Mouse (Mus musculus) T-helper 17 cell (primary cell): ENCODE measurements around the gene Plxna4.

Experiments
- in situ Hi-C, 2 experiments: fragments of 300-600 bp; cut with MboI, MseI; formaldehyde crosslinking; loops; 1 replicate in 1 of 2; 2 replicates in 1 of 2; pipeline ENCODE4 v1.15.1; 2025; ENCODE audit warnings: high pct_unique_total_duplicates in 2 of 2

The Plxna4 gene

DNA sequence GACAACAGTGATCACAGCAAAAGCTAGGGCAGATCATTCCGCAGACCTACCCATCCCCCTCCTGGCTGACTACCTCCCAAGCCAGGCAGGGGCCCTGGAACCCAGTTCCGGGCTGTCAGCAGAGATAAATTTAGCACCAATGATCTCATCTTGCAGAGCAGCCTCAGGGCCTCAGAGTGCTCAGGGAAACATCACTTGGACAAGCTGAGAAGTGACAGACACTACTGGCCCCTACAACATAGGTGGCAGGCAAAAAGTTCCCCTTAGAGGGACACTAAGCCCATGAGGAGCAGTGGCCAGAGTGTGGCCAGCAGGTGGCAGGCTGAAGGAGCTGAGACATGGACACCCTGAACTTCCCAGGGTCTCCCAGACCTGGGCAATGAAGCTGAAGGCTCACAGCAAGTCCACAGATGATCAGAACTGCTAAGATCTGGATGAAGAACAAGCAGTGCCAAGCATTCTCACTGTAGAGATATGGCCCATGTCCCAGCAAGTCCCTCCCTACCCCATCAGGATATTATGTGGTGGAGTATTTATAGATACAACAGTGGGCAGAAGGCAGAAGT, 108.7 kb downstream of the Plxna4 start:
- in situ Hi-C loops: no loop called here

DNA sequence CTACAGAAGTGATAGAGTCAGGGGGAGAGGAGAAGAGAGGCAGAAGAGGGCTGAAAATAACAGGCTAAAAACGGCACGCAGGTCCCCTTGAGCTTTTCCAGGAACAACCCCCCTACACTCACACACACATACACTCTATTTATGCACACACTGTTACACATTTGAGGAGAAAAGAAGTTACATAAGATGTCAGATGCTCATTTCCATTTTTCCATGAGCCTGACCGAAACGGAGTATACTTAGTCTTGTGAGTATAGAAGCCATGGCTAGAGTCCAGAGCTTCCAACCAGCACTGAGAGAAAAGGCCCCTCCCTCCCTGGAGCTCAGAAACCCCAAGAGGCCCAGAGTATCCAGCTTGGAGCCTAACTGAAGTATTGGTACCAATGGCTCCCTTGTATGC, 112.0 kb downstream of the Plxna4 start:
- in situ Hi-C loops: no loop called here

DNA sequence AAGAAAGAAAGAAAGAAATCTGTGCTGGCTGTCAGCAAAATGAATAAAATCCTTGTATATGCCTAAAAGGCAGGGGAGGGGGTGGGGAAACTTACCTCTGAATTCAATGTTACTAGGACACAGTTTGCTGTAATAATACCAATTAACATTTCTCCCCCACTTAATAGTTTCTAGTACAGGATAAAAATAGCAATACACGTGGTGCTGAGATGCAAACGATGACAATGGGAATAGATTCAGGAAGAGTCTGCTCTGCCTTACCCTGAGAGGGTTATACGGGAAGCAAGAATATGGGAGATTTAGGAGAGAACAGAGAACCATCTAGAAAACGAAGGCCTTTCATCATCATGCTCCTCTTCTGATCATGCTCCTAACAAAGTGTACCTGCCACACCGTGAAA, 115.9 kb downstream of the Plxna4 start:
- in situ Hi-C loops: no loop called here

DNA sequence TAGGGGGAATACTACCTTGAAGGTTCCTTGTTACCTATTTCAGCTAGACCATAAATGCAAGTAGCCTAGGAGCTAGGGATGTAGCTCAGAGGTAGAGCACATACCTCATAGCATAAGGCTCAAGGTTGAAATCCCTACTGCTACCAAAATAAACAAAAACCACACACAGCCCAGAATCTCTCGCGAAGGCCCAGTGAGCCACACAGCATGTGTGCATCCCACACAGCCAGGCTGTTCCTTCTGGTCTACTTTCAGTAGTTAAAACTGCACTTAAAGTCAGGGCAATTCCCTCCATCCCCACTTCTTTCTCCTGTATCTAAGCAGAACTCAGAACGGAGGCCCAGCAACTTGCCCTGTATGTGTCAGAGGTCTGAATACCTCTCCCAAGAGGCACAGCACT, 116.4 kb downstream of the Plxna4 start:
- in situ Hi-C loops: no loop called here

DNA sequence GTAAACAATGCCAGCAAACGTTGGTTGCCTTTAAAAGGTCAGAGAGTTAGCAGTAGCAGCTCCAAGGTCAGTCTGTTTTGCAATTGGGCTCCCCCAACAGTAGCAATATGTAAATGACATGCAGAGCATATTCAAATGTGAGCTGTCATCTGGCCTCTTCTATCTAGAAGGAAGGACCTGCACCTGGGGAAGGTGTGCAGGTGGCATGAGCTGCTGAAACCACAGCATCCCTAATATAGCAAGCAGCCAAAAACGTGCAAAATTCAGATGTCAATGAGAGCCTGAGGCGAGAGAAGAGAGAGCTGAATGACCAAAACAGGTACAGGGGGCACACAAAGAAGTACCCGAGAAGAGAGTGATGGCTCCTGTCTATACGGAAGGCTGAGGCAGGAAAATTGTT, 118.8 kb downstream of the Plxna4 start:
- in situ Hi-C loops: no loop called here

DNA sequence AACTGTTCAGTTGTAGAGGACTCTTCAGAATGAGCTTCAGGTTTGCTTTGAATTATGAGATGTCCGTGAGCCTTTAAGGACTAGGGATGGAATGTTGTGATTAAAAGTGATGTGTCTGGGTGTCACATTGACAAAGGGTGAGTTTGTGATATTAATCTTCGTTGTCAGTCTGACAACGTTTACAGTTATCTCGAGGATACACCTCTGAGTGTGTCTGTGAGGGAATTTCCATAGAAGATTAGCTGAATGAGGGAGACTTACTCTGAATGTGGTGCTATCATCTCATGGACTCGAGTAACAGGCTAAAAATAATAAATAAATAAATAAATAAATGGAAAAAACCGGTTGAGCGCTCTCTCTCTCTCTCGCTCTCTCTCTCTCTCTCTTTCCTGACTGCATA, 122.9 kb downstream of the Plxna4 start:
- in situ Hi-C loops: no loop called here

DNA sequence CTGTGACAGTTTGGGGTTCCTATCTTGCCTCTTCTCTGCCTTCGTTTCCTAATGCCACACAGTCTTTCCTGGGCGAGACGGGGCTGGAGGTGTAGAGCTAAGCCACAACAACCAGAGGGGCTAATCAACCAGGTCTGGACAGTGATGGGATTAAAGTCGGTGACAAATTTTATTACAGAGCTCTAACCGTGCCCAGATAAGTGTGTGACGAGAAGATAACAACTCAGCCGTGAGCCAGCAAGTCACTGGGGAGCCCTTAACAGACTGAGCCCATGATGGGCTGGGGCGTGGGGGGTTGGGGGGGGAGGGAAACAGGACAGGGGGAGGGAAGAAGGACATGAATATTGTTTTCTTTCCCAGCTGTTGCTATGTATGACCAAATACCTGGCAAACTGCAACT, 123.4 kb downstream of the Plxna4 start:
- in situ Hi-C loops: no loop called here

DNA sequence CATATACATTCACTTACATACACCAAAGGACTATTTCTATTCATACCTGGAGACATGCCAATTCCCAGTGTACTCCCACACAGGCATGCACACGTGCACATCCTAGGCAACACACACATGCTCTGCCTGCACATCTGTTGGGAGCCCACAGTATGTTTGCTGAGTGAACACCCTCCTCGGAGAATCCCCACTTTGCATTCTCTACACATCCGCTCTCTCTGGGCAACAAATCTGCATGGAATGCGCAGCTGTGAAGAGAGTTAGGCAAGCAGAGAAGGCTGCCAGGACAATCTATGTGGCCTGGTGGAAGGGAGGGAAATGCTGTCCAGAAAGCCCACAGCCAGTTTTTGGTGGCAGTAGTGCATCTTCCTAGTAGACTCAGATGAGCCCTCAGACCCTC, 123.9 kb downstream of the Plxna4 start:
- in situ Hi-C loops: no loop called here

DNA sequence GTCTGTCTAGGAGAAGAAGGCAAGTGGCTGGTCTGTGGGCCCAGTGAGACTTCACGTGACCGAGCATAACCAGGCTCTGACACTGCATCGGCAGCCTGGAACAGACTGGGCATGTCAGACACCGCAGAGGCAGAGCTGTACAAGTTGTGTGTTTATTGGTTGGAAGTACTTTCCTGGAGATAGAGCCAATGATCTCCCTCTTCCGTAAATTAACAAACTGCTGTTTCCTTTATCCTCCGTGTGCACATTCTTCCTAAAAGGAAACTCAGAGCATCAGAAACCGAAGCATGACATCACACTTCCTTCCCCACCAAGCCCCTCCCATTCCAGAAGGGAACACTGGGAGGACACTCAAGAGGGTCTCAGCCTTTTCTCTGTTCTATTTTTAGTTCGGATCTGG, 127.6 kb downstream of the Plxna4 start:
- in situ Hi-C loops: no loop called here

DNA sequence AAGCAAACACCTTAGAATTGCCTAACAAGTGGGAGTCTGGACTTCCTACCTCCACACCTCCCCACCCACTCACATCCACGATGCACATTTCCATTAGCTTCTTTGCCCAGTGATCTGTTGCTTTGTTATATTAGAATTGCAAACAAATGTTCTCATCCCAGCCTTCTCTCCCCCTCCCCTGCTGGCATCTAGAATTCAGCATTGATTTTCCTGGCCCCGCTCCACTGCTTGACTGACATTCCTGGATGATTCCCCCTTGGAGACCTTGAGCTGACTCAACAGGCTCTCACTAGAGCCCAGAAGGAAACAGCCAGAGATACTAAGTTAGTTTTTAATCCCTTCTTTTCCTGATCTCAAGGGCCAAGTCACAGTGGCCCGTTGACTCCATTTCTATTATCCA, 131.4 kb downstream of the Plxna4 start:
- in situ Hi-C loops: no loop called here

DNA sequence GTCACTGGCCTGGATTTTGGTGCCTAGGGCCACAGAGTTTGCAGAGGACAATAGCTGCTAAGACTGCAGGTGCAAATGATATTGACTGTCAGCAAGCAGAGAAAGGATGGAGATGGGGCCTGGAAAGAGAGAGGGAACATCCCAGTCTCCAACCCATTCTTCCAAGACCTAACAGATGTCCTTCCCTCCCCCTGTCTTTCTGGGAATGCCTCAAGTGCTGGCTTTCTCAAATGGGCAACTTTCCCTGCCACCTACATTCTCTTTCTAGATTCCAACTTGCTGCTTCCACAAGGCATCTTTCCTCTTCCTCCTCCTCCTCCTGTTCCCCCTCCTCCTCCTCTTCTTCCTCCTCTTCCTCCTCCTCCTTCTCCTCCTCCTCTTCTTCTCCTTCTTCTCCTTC, 136.1 kb downstream of the Plxna4 start:
- in situ Hi-C loops: no loop called here

DNA sequence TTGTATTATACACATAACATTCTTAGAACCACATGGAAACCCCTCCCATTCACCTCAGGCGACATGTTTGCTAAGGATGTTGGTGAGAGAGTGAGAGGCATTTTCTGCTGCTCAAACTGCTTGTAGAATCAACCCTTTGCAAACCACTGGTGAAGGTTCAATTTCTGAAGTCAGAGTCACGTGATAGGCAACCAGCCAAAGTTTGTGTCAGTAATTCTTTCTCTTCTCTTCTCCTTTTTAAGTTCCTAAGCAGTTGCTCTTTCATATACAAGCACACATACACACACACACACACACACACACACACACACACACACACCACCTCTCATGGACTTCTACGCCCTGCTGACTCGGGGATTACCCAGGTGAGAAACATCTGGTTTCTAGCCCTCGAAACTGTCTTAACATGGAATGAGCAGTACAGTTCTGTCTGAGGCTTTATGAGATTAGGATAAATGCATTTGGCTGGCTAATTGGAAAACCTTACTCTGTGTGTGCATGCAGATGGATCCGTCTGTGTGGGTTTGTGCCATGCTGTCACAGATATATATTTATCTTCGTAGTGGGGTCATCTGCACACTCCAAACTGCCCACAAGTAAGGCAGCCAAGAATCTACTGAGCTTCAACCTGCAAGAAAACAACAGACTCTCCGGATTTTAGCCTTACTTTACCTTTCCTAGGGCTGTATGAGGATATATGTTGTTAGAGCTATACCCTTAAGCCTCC, 138.6 kb downstream of the Plxna4 start:
- in situ Hi-C loops: no loop called here

DNA sequence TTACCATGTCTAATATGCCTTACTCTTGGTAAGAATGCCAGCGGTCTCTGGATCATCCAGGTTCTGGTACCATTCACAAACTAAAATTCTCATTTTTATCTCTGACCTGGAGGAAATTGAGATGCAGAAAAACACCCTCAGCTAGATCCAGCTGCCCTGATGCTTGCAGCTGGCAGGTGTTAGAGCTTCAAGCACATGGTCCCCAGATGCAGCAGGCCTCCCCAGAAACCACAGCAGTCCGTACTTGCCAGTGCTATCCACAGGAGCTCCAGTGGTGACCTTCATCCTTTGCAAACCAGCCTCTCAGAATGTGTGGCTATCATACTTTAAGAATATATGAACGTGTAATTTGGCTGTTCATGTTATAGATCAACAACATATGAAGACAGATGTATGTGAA, 139.2 kb downstream of the Plxna4 start:
- in situ Hi-C loops: no loop called here

DNA sequence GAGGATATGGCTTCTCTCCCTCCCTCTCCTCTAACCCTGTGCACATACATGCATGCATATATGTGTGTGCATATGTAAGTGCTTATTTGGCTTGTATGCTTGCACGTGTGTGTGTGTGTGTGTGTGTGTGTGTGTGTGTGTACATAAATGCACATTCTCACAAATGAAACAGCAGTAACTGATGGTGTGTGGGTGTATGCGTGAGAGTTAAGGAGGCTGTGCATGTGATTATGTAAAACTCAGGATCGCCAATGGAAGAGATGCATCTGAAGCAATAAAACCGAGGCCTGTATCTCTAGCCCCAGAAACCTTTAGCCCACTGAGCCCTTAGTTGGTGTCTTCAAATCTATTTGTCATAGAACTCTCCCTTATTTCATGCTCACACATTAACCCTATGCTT, 141.7 kb downstream of the Plxna4 start:
- in situ Hi-C loops: no loop called here

DNA sequence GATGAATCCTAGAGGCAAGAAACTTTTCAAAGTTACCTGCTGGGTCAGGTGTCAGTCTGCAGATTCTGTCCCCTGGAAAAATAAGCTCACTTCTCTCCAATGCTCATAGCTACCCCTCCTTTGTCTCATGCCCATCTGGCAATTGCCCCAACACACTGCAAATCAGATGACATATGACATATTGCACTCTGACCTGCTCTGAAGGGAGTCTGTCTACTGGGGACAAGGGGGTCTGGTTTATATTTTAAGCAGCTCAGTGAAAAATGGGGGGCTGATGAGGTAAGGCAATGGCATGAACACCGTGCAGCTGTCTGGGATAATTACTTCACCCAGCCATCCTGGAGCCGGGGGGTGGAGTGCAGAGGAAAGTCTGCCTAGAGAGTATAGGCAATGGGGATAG, 142.7 kb downstream of the Plxna4 start:
- in situ Hi-C loops: no loop called here

DNA sequence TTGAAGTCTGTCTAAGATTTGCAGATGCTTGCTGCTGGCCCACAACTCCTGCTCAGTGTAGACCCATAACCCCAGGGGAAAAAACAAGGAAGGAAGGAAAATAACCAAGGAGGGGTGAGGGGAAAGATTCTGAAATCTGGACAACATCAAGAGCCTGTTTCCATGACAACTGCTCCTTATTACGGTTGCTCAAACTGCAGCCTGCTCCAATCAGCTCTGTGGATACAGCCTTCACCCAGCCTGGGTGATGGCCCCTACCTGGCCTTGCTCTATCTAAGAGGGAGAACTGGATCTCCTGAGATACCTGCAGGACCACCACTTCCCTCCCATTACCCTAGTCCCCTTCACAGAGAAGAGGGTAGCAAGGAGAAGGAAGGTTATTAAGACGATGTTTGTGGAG, 143.6 kb downstream of the Plxna4 start:
- in situ Hi-C loops: no loop called here

DNA sequence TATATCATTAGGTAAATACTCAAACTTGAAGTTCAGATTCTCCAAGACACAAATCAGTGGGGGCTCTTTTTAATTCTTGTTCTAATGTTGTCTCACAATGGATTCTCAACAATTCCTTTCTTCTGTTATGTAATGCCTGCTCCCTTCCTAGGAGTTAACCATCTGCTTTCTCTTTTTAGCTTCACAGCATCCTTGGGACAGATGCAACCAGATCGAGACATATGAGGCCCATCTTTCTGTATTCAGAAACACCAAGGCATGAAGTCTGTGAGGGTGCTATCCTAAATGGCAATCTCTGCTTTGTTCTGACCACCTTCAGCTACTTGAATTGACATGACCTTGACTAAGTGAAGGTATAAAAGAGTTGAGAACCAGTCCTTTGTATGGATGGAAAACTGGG, 144.3 kb downstream of the Plxna4 start:
- in situ Hi-C loops: no loop called here

DNA sequence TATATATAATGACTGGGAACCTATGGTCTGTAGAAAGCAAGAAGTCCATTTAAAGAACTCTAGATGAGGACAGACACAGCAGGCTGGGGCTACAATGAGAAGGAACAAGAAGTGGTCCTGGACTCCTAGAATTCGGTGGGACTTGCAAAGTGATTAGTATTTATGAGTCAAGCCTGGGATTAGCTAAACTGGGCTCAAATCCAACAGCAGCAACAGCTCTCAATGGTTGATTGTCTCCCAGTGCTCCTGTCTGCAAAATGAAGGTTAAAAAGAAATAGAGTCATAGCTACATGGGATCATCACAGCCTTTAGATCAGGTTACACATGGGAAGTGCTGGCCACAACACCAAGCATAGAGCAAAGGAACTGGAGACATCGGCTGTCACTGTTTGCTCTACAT, 148.6 kb downstream of the Plxna4 start:
- in situ Hi-C loops: no loop called here

DNA sequence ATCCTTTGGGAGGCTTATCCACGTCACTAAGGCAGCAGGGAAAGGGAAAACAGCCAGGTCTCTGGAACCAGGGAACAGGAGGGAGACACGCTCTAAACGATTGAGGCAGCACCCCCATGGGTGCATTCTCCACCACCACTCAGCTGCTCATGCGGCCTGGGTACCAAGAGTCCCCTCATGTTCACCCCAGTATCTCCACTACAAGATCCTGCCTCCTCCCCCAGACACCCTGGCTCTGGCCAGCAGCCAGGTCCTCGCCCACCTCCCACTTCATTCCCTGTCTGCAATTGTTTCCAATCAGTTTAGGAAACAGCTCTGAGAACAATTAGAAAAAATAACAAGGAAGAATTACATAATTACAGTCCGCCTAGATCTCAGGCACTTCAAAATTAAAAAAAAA, 150.8 kb downstream of the Plxna4 start:
- in situ Hi-C loops: no loop called here

DNA sequence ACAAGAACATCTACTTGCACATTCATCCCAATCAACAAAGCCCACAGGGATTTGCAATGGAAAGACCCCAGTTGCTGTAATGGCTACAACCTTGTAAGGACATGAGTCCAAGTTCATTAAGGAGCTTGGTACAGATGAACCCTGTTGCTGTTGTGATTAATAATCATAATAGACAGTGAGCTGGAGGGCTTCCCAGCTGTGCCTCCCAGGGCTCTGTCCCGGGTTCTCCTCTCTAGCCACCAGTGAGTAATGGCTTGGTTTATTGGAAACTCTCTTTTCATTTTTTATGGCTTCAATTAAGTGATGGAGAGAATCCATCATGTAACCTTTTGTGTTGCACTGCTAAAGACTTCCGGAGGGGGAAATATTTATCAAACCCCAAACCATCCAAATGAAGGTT, 164.9 kb downstream of the Plxna4 start:
- in situ Hi-C loops: no loop called here

DNA sequence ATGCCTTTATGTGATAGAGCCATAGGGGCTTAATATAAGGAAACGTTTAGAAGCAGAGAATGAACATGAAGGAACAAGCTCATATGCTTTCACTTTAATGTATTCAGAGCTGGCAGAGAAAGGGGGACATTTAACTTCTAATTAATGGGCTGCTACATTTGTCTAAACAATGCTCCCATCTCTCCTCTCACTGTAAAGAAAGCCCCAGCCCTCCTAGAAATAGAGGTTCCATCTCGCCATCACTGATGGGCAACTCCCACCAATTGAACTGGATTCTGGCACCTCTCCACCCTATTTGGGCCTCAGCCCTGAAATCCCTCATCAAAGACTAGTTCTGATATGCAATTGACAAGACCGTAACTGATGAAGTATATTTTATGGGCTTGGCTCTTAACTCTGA, 167.4 kb downstream of the Plxna4 start:
- in situ Hi-C loops: no loop called here

DNA sequence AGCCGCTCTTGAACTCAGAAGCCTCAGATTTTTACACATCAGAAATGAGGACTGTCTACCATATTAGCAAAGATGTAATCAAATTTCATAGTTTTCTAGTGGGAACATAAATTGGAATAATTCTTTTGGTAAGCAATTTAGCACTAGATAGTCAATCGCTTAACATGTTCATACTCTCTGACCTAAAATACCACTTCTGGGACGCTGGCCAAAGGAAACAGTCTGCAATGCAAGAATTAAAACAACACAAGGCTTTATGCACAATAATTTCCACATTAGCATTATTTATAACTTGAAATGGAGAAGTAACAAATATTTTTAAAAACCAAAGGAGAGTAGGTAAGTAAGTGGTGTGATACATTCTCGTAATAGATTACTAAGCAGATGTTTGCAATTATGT, 170.6 kb downstream of the Plxna4 start:
- in situ Hi-C loops: no loop called here

DNA sequence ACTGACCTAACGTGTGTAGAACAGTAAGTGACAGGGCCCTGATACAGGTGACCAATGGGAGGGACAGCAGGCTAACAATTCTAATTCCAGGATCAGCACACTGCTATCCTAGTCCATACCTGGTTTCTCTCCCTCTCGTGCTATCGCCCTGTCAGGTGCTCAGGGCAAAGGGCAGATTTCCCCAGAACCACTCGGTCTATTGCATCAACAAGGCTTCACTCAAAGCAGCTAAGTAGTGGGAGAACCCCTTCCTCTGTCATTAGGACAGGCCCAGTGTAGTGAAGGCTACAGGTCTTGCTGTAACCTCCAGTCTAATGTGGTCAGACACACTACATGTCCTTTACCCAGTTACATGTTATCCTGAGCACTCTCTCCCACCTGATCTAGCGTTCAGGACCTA, 176.7 kb downstream of the Plxna4 start:
- in situ Hi-C loops: no loop called here

DNA sequence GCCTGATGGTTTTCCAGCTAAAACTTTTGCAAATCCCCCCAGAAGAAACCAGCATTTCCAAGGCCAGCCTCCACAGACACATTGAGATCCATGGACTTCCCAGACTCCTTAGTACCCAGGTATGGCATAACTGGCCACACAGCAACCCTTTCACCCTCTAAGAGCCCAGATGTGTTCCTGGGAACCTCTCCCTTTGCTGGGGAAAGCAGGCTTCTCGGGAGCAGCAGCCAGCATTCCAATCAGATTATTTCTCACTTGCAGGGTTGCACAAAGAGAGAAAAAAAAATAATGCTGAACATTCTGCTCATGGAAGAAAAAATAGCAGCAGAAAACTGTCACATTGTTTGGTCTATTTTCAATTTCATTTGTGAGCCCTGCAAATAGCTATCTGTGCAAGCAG, 178.4 kb downstream of the Plxna4 start:
- in situ Hi-C loops: no loop called here
